Mouse (Mus musculus) intestine, embryonic 16.5 days (tissue): ENCODE data around the gene Tmem214. TPM values are rescaled to one million over a fixed set of nuclear protein-coding genes. Genes with fewer than 3 reads are reported as not detected.

ENCODE experiments used
- ATAC-seq: fragments of 200-750 bp; cut with Nextera tagmentation; 2 replicates; pipeline ENCODE4 v1.8.0; 2017; ENCODE audit warnings: moderate TSS enrichment, moderate library complexity
- H3K27ac ChIP-seq: fragments of 300-500 bp; sonication (generic); 2 replicates; pipeline ENCODE4 v1.5.1; 2014; ENCODE audit warnings: mild to moderate bottlenecking, low read length
- H3K27me3 ChIP-seq: fragments of 300-500 bp; sonication (generic); replicated peaks from 2 replicates; pipeline ENCODE4 v1.6.1; 2014; ENCODE audit warnings: low read length, control low read depth, mixed read lengths; ENCODE audit not compliant: control insufficient read depth, insufficient read depth
- H3K36me3 ChIP-seq: fragments of 300-500 bp; sonication (generic); 2 replicates; pipeline ENCODE4 v1.6.1; 2014; ENCODE audit warnings: low read length, control low read depth; ENCODE audit not compliant: control insufficient read depth, insufficient read depth
- H3K4me1 ChIP-seq: fragments of 300-500 bp; sonication (generic); 2 replicates; pipeline ENCODE4 v1.6.1; 2014; ENCODE audit warnings: low read length, control low read depth, mixed read lengths; ENCODE audit not compliant: control insufficient read depth, insufficient read depth
- H3K4me2 ChIP-seq: fragments of 300-500 bp; sonication (generic); 2 replicates; pipeline ENCODE4 v1.6.1; 2014; ENCODE audit warnings: low read depth, low read length, control low read depth
- H3K4me3 ChIP-seq: fragments of 300-500 bp; sonication (generic); 2 replicates; pipeline ENCODE4 v1.5.1; 2014; ENCODE audit warnings: mild to moderate bottlenecking, low read length
- H3K9ac ChIP-seq: fragments of 300-500 bp; sonication (generic); 2 replicates; pipeline ENCODE4 v1.6.1; 2014; ENCODE audit warnings: low read depth, low read length
- H3K9me3 ChIP-seq: fragments of 300-500 bp; sonication (generic); 2 replicates; pipeline ENCODE4 v1.6.1; 2016; ENCODE audit warnings: low read length, control low read depth; ENCODE audit not compliant: control insufficient read depth
- WGBS: fragments of 180-500 bp; shearing (Covaris S2); extraction: QIAGEN DNeasy Blood & Tissue Kit; methylation state at CpG from one replicate; pipeline ENCODE4 v1.1.7; 2014; 5-methylcytosine and 5-hydroxymethylcytosine counted together
- polyA plus RNA-seq: library from polyadenylated mRNA; unstranded; fragments of >200 nt; fragmentation: Nextera tagmentation; extraction: Ambion mirVana; gene quantifications from 2 replicates; pipeline ENCODE4 v1.2.1, GENCODE M21; 2015

Tmem214 gene
- polyA plus RNA-seq, 1 experiment from 2014 or later: 76.5 TPM

- Histone ChIP-seq H3K27me3 (no peaks in the 10 kb centered on the region), H3K36me3 (peaks cover 2% of the 10 kb centered on the region), H3K27ac (peak overlapping the region; percentile 98), H3K4me3 (peak overlapping the region; percentile 87), H3K4me2 (peak overlapping the region; percentile 69), H3K9ac (peak overlapping the region; percentile 81), H3K9me3 (no peaks in the 10 kb centered on the region), H3K4me1 (peaks cover 18% of the 10 kb centered on the region)
- 31% methylated on average over 5 of the region's 5 CpGs for WGBS
- ATAC-seq: no peak
Observed at GRCm38 (mm10) chr5:30886731-30887130, 18.9 kb downstream of the Tmem214 start.

DNA sequence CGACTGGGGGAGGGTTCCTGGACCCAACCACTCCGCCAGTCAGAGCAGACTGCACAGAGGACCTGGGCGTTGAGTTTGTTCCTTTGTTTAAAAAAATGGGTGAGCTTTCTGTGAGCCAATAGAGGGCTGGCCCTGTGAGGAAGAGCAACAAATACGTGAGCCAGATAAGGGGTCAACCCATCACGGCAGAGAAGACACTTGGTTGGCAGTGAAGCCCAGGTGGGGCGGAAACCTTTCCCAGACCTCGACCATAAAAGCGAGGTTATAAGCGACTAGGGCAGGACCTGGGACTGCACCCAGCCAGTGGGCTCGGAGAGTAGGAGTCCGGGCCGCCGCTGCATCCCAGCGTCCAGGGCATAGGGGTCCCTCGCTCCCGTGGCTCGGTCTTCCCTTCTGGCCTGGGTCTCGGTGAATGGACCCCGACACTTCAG lies 19.5 kb downstream of the Tmem214 start:
- H3K9me3 ChIP-seq: no peaks in the 10 kb centered on the region
- peak overlapping the region; percentile 69 for H3K4me2 ChIP-seq
- peak overlapping the region; percentile 98 for H3K27ac ChIP-seq
- H3K27me3 ChIP-seq: no peaks in the 10 kb centered on the region
- H3K4me1 ChIP-seq: peaks cover 18% of the 10 kb centered on the region
- H3K9ac ChIP-seq: peak overlapping the region; percentile 81
- H3K36me3 ChIP-seq: peaks cover 8% of the 10 kb centered on the region
- ATAC-seq: peak; percentile 64
- under 1% methylated on average over 19 of the region's 19 CpGs for whole genome bisulfite sequencing
- peak overlapping the region; percentile 87 for H3K4me3 ChIP-seq

GRCm38 (mm10) chr5:30887858-30888336 lies 20.1 kb downstream of the Tmem214 start:
- Histone ChIP-seq H3K27me3 (no peaks in the 10 kb centered on the region), H3K9me3 (no peaks in the 10 kb centered on the region), H3K27ac (peak overlapping the region; percentile 98), H3K9ac (peak overlapping the region; percentile 81), H3K4me2 (peak overlapping the region; percentile 88), H3K4me1 (peaks cover 18% of the 10 kb centered on the region), H3K36me3 (peaks cover 9% of the 10 kb centered on the region), H3K4me3 (peak overlapping the region; percentile 87)
- ATAC-seq: peak; percentile 91
- under 1% methylated on average over 28 of the region's 28 CpGs for WGBS

- ATAC-seq: peak; percentile 94
- WGBS: under 1% methylated on average over 40 of the region's 42 CpGs
Observed at GRCm38 (mm10) chr5:30888337-30889087, 20.7 kb downstream of the Tmem214 start, which contains the start of gene Agbl5. Gene Agbl5 (plus strand): TSS chr5:30888694.

GRCm38 (mm10) chr5:30889088-30889754 lies 21.4 kb downstream of the Tmem214 start:
- peaks cover 18% of the 10 kb centered on the region for H3K4me1 ChIP-seq
- no peaks in the 10 kb centered on the region for H3K9me3 ChIP-seq
- peak overlapping the region; percentile 87 for H3K4me3 ChIP-seq
- WGBS: under 1% methylated on average over 24 of the region's 42 CpGs
- ATAC-seq: peak; percentile 32
- H3K27me3 ChIP-seq: no peaks in the 10 kb centered on the region
- peak overlapping the region; percentile 88 for H3K4me2 ChIP-seq
- peaks cover 13% of the 10 kb centered on the region for H3K36me3 ChIP-seq
- H3K27ac ChIP-seq: peak overlapping the region; percentile 98
- H3K9ac ChIP-seq: peak overlapping the region; percentile 89

More at GRCm38 (mm10) chr5:30888337-30889087, 20.7 kb downstream of the Tmem214 start, which contains the start of gene Agbl5:
- H3K4me3 ChIP-seq: peak within 1 kb of the TSS; percentile 87
- peak within 1 kb of the TSS; percentile 98 for H3K27ac ChIP-seq
- peaks cover 18% of the 10 kb centered on the region for H3K4me1 ChIP-seq
- peaks cover 13% of the 10 kb centered on the region for H3K36me3 ChIP-seq
- no peaks in the 10 kb centered on the region for H3K9me3 ChIP-seq
- no peaks in the 10 kb centered on the region for H3K27me3 ChIP-seq
- peak within 1 kb of the TSS; percentile 88 for H3K4me2 ChIP-seq
- peak within 1 kb of the TSS; percentile 89 for H3K9ac ChIP-seq

- WGBS: 64% methylated on average over 7 of the region's 7 CpGs
- Histone ChIP-seq H3K27me3 (no peaks in the 10 kb centered on the region), H3K9me3 (no peaks in the 10 kb centered on the region), H3K9ac (peak overlapping the region; percentile 89; the same call in 1 of the 2 replicates), H3K27ac (peak overlapping the region; percentile 39), H3K4me1 (peaks cover 18% of the 10 kb centered on the region), H3K4me2 (peak overlapping the region; percentile 88), H3K36me3 (peaks cover 13% of the 10 kb centered on the region), H3K4me3 (peak overlapping the region; percentile 87; the same call in 1 of the 2 replicates)
- no peak for ATAC-seq
Observed at GRCm38 (mm10) chr5:30890375-30890774, 22.6 kb downstream of the Tmem214 start.

DNA sequence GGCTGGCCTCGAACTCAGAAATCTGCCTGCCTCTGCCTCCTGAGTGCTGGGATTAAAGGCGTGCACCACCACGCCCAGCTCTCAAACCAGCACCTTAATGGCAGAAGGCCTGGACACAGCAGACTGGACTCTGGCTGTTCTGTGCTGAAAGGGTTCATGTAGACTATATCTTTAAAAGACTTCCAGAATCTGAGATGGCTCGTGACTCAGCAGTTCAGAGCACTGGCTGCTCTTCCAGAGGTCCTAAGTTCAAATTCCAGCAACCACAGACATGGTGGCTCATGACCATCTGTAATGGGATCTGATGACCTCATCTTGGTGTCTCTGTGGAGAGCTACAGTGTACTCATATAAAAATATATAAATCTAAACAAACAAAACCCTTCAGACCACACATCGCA lies 34.0 kb downstream of the Tmem214 start:
- H3K4me3 ChIP-seq: no peak overlapping the region
- no peaks in the 10 kb centered on the region for H3K27me3 ChIP-seq
- no peak overlapping the region for H3K9ac ChIP-seq
- ATAC-seq: no peak
- no peak overlapping the region for H3K27ac ChIP-seq
- WGBS: 82% methylated on average over 5 of the region's 5 CpGs
- no peaks in the 10 kb centered on the region for H3K9me3 ChIP-seq
- no peak overlapping the region for H3K4me2 ChIP-seq
- H3K36me3 ChIP-seq: peaks cover 10% of the 10 kb centered on the region; the same call in 1 of the 2 replicates
- H3K4me1 ChIP-seq: peaks cover 16% of the 10 kb centered on the region

- Histone ChIP-seq H3K9me3 (no peaks in the 10 kb centered on the region), H3K4me1 (peaks cover 58% of the 10 kb centered on the region), H3K27ac (peak within 1 kb of the TSS; percentile 96), H3K4me2 (peak within 1 kb of the TSS; percentile 93), H3K9ac (peak within 1 kb of the TSS; percentile 71), H3K27me3 (no peaks in the 10 kb centered on the region), H3K36me3 (peaks cover 8% of the 10 kb centered on the region; the same call in 1 of the 2 replicates), H3K4me3 (peak within 1 kb of the TSS; percentile 68)
- WGBS: under 1% methylated on average over 57 of the region's 58 CpGs
- ATAC-seq: peak; percentile 93
Observed at GRCm38 (mm10) chr5:30907413-30908059, 39.7 kb downstream of the Tmem214 start, which contains the start of gene Ost4. Gene Ost4 (minus strand): TSS chr5:30907788.
